Mouse (Mus musculus) lung, embryonic 14.5 days (tissue): ENCODE data around the gene Gm11992. TPM values are rescaled to one million over a fixed set of nuclear protein-coding genes. Genes with fewer than 3 reads are reported as not detected.

ENCODE experiments used
- ATAC-seq: fragments of 200-750 bp; cut with Nextera tagmentation; 2 replicates; pipeline ENCODE4 v1.8.0; 2017; ENCODE audit warnings: mild to moderate bottlenecking, moderate TSS enrichment, moderate library complexity; ENCODE audit not compliant: insufficient read depth
- DNase-seq: peaks from one replicate; pipeline ENCODE4 v3.0.0-alpha.2; 2015
- H3K27ac ChIP-seq: fragments of 300-500 bp; sonication (generic); 2 replicates; pipeline ENCODE4 v1.5.1; 2014; ENCODE audit warnings: low read depth, mild to moderate bottlenecking, moderate library complexity
- H3K27me3 ChIP-seq: fragments of 300-500 bp; sonication (generic); 2 replicates; pipeline ENCODE4 v1.6.1; 2014; ENCODE audit warnings: low read length, control low read depth; ENCODE audit not compliant: insufficient read depth
- H3K36me3 ChIP-seq: fragments of 300-500 bp; sonication (generic); 2 replicates; pipeline ENCODE4 v1.6.1; 2014; ENCODE audit warnings: control low read depth; ENCODE audit not compliant: insufficient read depth
- H3K4me1 ChIP-seq: fragments of 300-500 bp; sonication (generic); 2 replicates; pipeline ENCODE4 v1.6.1; 2014; ENCODE audit warnings: antibody characterized with exemption, control low read depth; ENCODE audit not compliant: insufficient read depth
- H3K4me2 ChIP-seq: fragments of 300-500 bp; sonication (generic); 2 replicates; pipeline ENCODE4 v1.6.1; 2014; ENCODE audit warnings: mild to moderate bottlenecking
- H3K4me3 ChIP-seq: fragments of 300-500 bp; sonication (generic); 2 replicates; pipeline ENCODE4 v1.5.1; 2014; ENCODE audit warnings: low read depth, low read length
- H3K9ac ChIP-seq: fragments of 300-500 bp; sonication (generic); 2 replicates; pipeline ENCODE4 v1.6.1; 2014
- H3K9me3 ChIP-seq: fragments of 300-500 bp; sonication (generic); 2 replicates; pipeline ENCODE4 v1.6.1; 2016; ENCODE audit warnings: low read depth, low read length, control low read depth
- CTCF ChIP-seq: IDR thresholded peaks from 2 replicates; pipeline ENCODE4 v1.5.1; 2016; ENCODE audit warnings: antibody characterized with exemption, low read depth
- WGBS: fragments of 180-500 bp; shearing (Covaris S2); extraction: QIAGEN DNeasy Blood & Tissue Kit; methylation state at CpG from one replicate; pipeline ENCODE4 v1.1.7; 2014; 5-methylcytosine and 5-hydroxymethylcytosine counted together
- polyA plus RNA-seq: library from polyadenylated mRNA; unstranded; fragments of >200 nt; fragmentation: Nextera tagmentation; extraction: Ambion mirVana; gene quantifications from 2 replicates; pipeline ENCODE4 v1.2.1, GENCODE M21; 2014

Gm11992 gene
- polyA plus RNA-seq, 1 experiment from 2014 or later, result 0.38 TPM

- H3K36me3 ChIP-seq, result no peaks in the 10 kb centered on the region
- H3K4me2 ChIP-seq, result peak overlapping the region; percentile 45
- ATAC-seq (no peak), DNase-seq (no peak)
- H3K27ac ChIP-seq, result no peak overlapping the region
- H3K9ac ChIP-seq, result no peak overlapping the region
- H3K9me3 ChIP-seq, result no peaks in the 10 kb centered on the region
- peaks cover 48% of the 10 kb centered on the region for H3K27me3 ChIP-seq
- H3K4me3 ChIP-seq, result peak overlapping the region; percentile 10; the same call in 1 of the 2 replicates
- WGBS, result 6% methylated on average over 9 of the region's 9 CpGs
- TF ChIP-seq CTCF, result no peak
- H3K4me1 ChIP-seq, result peaks cover 18% of the 10 kb centered on the region; the same call in 1 of the 2 replicates
Observed at GRCm38 (mm10) chr11:9115367-9116120, 67.2 kb downstream of the Gm11992 start.

GRCm38 (mm10) chr11:9116121-9116520 is 67.7 kb downstream of the Gm11992 start:
- H3K9ac ChIP-seq, result no peak overlapping the region; the same call in 1 of the 2 replicates
- peak overlapping the region; percentile 45 for H3K4me2 ChIP-seq
- no peaks in the 10 kb centered on the region for H3K36me3 ChIP-seq
- no peaks in the 10 kb centered on the region for H3K9me3 ChIP-seq
- peak; percentile 32 for DNase-seq
- 2% methylated on average over 10 of the region's 10 CpGs for WGBS
- no peak for ATAC-seq
- peak overlapping the region; percentile 10 for H3K4me3 ChIP-seq
- peaks cover 48% of the 10 kb centered on the region for H3K27me3 ChIP-seq
- H3K4me1 ChIP-seq, result peaks cover 18% of the 10 kb centered on the region; the same call in 1 of the 2 replicates
- no peak for TF ChIP-seq CTCF
- no peak overlapping the region for H3K27ac ChIP-seq

GRCm38 (mm10) chr11:9116916-9117315 is 68.5 kb downstream of the Gm11992 start:
- ATAC-seq, result no peak
- 5% methylated on average over 3 of the region's 3 CpGs for WGBS
- H3K36me3 ChIP-seq, result no peaks in the 10 kb centered on the region
- DNase-seq, result no peak
- H3K27ac ChIP-seq, result no peak overlapping the region
- TF ChIP-seq CTCF, result no peak
- no peak overlapping the region for H3K4me3 ChIP-seq
- no peak overlapping the region for H3K9ac ChIP-seq
- H3K9me3 ChIP-seq, result no peaks in the 10 kb centered on the region
- peaks cover 18% of the 10 kb centered on the region; the same call in 1 of the 2 replicates for H3K4me1 ChIP-seq
- no peak overlapping the region for H3K4me2 ChIP-seq
- H3K27me3 ChIP-seq, result peaks cover 48% of the 10 kb centered on the region

GRCm38 (mm10) chr11:9117358-9118049 is 69.1 kb downstream of the Gm11992 start:
- no peak for TF ChIP-seq CTCF
- WGBS, result 6% methylated on average over 13 of the region's 13 CpGs
- peak overlapping the region; percentile 83 for H3K4me2 ChIP-seq
- H3K4me3 ChIP-seq, result peak overlapping the region; percentile 41
- H3K9me3 ChIP-seq, result no peaks in the 10 kb centered on the region
- DNase-seq, result peak; percentile 60
- H3K9ac ChIP-seq, result no peak overlapping the region; the same call in 1 of the 2 replicates
- peaks cover 48% of the 10 kb centered on the region for H3K27me3 ChIP-seq
- ATAC-seq, result peak; percentile 84
- no peaks in the 10 kb centered on the region for H3K36me3 ChIP-seq
- peaks cover 18% of the 10 kb centered on the region; the same call in 1 of the 2 replicates for H3K4me1 ChIP-seq
- H3K27ac ChIP-seq, result no peak overlapping the region; the same call in 1 of the 2 replicates

- H3K27me3 ChIP-seq, result peaks cover 48% of the 10 kb centered on the region
- H3K4me1 ChIP-seq, result peaks cover 18% of the 10 kb centered on the region; the same call in 1 of the 2 replicates
- ATAC-seq (no peak), DNase-seq (no peak)
- 0% methylated on average over 7 of the region's 7 CpGs for WGBS
- no peaks in the 10 kb centered on the region for H3K36me3 ChIP-seq
- H3K27ac ChIP-seq, result peak within 1 kb of the TSS; percentile 74
- H3K4me2 ChIP-seq, result peak within 1 kb of the TSS; percentile 83
- H3K9ac ChIP-seq, result peak within 1 kb of the TSS; percentile 40
- no peaks in the 10 kb centered on the region for H3K9me3 ChIP-seq
- TF ChIP-seq CTCF, result no peak
- H3K4me3 ChIP-seq, result peak within 1 kb of the TSS; percentile 41
Observed at GRCm38 (mm10) chr11:9118050-9118420, 69.6 kb downstream of the Gm11992 start, which contains the start of gene Upp1. Gene Upp1 (plus strand): TSS chr11:9118103.

GRCm38 (mm10) chr11:9118421-9119121 is 70.2 kb downstream of the Gm11992 start:
- no peaks in the 10 kb centered on the region for H3K9me3 ChIP-seq
- H3K36me3 ChIP-seq, result no peaks in the 10 kb centered on the region
- peak overlapping the region; percentile 83 for H3K4me2 ChIP-seq
- peak overlapping the region; percentile 41 for H3K4me3 ChIP-seq
- peak overlapping the region; percentile 74 for H3K27ac ChIP-seq
- TF ChIP-seq CTCF, result no peak
- H3K4me1 ChIP-seq, result peaks cover 18% of the 10 kb centered on the region; the same call in 1 of the 2 replicates
- H3K27me3 ChIP-seq, result peaks cover 48% of the 10 kb centered on the region
- under 1% methylated on average over 40 of the region's 40 CpGs for WGBS
- H3K9ac ChIP-seq, result peak overlapping the region; percentile 40
- DNase-seq (peak; percentile 56), ATAC-seq (peak; percentile 41; the same call in 1 of the 2 replicates)

Other genes starting within 250 kb of the Gm11992 start
- 0.08 and 0.20 TPM in 2 replicates for gene Pkd1l1, start 75.3 kb upstream of the Gm11992 start, polyA plus RNA-seq
- 25.6 and 25.8 TPM in 2 replicates for gene Hus1, start 37.4 kb upstream of the Gm11992 start, polyA plus RNA-seq
- gene Sun3, start 397 bp downstream of the Gm11992 start, polyA plus RNA-seq, result not detected in 2 replicates
- gene Upp1, start 69.5 kb downstream of the Gm11992 start, polyA plus RNA-seq, result 10.9 and 11.7 TPM in 2 replicates
- 0.01 and 0.08 TPM in 2 replicates for gene Abca13, start 143.3 kb downstream of the Gm11992 start, polyA plus RNA-seq